Mouse (Mus musculus): Measurements from ENCODE around the gene Prl3d3. TPM values are rescaled to one million over a fixed set of nuclear protein-coding genes. Genes with fewer than 3 reads are reported as not detected.
"Not testable (repeated sequence)": the region's sequence is repeated elsewhere in the genome, so short reads cannot be mapped to it uniquely, and the experiment has no call there.

Prl3d3 gene
- not detected for total RNA-seq (2021)
- long read RNA-seq, experiment 1 = 0 reads
- long read RNA-seq, experiment 2 = 0 reads

- DNase-seq (ENCODE audit: low spot score in 2 of 2) = not testable (repeated sequence)
Observed at GRCm38 (mm10) chr13:27156490-27156889, at the start of gene Prl3d3. Prl3d3 (plus strand) TSS chr13:27156790.

- DNase-seq (ENCODE audit: low spot score in 2 of 2) = not testable (repeated sequence)
Observed at GRCm38 (mm10) chr13:27121398-27121797, 35.2 kb upstream of the Prl3d3 start, which contains the start of gene Prl3d2. Prl3d2 (plus strand) TSS chr13:27121698.

- DNase-seq (ENCODE audit: low spot score in 2 of 2) = no peak
Observed at GRCm38 (mm10) chr13:27148264-27148663, 8.3 kb upstream of the Prl3d3 start.

GRCm38 (mm10) chr13:27196359-27196758, 39.8 kb downstream of the Prl3d3 start, which contains the start of gene Prl3c1:
Prl3c1 (plus strand) TSS chr13:27196659.
- no peak for DNase-seq (ENCODE audit: low spot score in 2 of 2)

Other genes starting within 250 kb of the Prl3d3 start
- not detected for gene Prl, start 99.2 kb upstream of the Prl3d3 start, total RNA-seq (2021)
- not detected for gene Prl3d1, start 62.6 kb upstream of the Prl3d3 start, total RNA-seq (2021)
- not detected for gene Prl3d2, start 35.1 kb upstream of the Prl3d3 start, total RNA-seq (2021)
- not detected for gene Prl3c1, start 39.9 kb downstream of the Prl3d3 start, total RNA-seq (2021)
- gene Prl3b1, start 85.1 kb downstream of the Prl3d3 start, total RNA-seq (2021) = not detected
- gene Prl3a1, start 102.6 kb downstream of the Prl3d3 start, total RNA-seq (2021) = not detected
- gene Prl6a1, start 155.8 kb downstream of the Prl3d3 start, total RNA-seq (2021) = not detected
- gene Prl8a2, start 188.9 kb downstream of the Prl3d3 start, total RNA-seq (2021) = 1 to 10 TPM in 1 of 2 experiments, under 1 TPM in 1; 0.90 to 2.2 TPM
- not detected for gene Prl2b1, start 234.1 kb downstream of the Prl3d3 start, total RNA-seq (2021)